Mouse (Mus musculus): Measurements from ENCODE around the gene Armh4.
"Not testable (repeated sequence)": the region's sequence is repeated elsewhere in the genome, so short reads cannot be mapped to it uniquely, and the experiment has no call there.

The Armh4 gene

DNA sequence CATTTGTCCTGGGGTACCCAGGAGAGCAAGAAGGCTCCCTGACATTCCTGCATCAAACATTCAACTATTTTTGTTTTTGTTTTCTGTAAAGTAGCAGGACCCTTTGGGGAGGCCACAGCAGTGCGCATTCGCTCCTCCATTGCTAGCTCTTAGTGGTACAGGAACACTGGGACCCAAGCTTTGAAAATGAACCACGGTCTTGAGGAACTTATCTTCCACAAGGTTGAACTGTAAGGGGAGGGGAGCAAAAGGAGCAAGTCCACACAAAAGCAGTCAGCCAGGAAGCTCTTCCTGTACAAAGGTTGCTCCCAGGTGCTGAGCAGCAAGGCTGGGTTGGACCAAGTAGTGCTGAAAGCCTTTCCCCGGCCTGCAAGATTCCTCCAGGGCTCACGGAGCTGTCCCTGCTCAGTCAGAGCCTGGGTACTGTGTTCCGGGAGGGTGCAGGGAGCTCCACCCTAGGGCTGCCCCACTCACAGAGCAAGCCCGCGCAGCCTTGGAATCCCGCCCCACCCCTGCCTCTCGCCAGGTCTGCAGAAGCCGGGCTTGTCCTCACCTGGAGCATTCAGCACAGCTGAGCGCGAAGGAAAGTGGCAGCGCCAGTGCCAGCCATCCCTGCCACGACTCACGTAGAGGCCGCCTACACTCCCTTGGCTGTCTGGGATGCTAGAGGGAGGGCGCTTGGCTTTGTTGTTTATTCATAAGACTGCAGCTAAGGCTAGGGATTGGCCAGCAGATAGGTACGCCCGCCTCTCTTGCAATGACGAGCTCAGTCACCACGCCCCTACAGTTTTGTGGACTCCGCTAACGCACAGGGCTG, at the start of gene Armh4:
TSS of gene Armh4 (minus strand) at position 669 of the 817 bp plus-strand sequence.
- peak; percentile 88 for DNase-seq (ENCODE audit: low read depth, low spot score)

DNA sequence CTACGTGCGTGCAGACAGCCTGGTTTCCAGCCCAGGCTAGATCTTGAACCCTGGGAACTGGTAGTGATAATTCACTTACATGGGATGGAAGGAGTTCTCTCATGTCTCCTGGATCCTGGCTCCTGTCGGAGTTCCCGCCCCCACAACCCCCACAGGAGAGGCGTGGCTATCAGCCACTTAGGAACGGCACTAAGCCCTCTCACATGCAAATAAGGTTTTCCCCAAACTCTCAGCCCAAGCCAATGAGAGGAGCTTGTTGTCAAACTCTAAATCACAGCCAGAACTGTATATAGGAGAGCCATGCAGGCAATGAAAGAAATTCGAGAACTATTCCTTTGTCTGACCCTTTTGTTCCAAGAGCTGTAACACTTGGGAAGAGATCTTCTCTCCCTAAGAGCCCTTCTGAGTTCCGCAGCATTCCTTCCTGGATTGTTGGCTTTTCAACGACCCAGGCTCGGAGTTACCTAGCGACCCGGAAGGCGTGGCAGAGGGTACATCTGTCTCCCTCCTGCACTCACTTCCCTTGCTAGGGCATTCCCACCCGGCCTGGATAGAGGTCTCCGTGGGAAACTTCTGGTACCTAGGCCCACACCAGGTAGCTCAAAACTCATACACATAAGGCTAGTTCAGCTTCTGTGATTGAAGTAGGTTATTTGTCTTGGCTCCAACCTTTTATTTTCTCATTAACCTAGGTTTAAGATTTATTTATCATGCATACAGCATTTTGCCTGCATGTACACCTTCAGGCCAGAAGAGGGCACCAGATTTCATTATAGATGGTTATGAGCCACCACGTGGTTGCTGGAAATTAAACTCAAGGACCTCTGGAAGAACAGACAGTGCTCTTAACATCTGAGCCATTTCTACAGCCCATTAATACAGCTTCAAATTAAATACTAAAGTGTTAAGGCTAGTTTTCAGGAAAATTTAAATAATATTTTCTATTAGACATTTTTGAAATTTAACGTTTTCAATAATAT, 46.3 kb upstream of the Armh4 start:
- DNase-seq (ENCODE audit: low read depth, low spot score): peak; percentile 6

DNA sequence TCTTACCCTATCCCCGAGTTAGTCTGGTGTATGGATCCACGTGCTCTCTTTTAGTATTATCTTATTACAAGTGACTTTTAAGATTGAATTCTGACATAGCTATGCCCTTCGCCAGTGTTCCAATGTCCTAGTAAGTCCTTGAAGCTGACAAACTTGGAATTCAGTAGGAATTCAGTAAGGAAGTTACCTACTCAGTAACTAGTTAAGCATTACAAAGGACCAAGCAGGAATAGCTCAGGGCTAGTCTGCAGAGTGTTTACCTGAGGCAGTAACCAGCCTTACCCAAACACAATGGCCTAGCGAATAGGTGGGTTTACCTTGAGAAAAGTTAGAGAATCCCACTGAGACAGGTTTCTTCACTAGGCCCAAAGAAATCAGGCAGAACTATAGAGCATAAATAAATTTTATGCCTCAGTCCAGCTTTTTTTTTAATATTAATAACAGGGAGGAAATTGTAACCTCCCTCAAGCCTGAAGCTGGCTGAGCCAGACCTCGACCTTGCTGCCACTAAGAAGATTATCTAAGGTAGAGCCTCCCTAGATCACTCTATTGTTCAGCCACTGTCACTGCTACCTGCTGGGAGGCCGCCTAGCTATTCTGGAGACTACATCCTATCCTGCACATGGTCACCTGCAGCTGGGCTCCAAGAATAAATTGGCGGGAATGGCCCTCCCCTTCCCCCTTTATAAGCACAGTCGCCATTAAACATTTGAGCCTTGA, 36.7 kb upstream of the Armh4 start:
- not testable (repeated sequence) for DNase-seq (ENCODE audit: low read depth, low spot score)

GRCm38 (mm10) chr14:49818713-49819208, 35.6 kb upstream of the Armh4 start:
- not testable (repeated sequence) for DNase-seq (ENCODE audit: low read depth, low spot score)

DNA sequence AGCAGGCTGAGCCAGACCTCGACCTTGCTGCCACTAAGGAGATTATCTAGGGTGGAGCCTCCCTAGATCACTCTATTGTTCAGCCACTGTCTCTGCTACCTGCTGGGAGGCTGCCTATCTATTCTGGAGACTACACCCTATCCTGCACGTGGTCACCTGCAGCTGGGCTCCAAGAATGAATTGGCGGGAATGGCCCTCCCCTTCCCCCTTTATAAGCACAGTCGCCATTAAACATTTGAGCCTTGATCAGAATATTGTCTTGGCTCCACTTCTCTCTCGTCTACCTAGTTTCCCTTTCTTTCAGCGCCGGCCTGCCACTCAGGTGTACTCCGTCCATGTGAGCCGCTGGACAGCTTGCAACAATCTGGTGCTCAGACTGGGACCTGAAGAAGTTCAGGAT, 29.8 kb upstream of the Armh4 start:
- DNase-seq (ENCODE audit: low read depth, low spot score): not testable (repeated sequence)

DNA sequence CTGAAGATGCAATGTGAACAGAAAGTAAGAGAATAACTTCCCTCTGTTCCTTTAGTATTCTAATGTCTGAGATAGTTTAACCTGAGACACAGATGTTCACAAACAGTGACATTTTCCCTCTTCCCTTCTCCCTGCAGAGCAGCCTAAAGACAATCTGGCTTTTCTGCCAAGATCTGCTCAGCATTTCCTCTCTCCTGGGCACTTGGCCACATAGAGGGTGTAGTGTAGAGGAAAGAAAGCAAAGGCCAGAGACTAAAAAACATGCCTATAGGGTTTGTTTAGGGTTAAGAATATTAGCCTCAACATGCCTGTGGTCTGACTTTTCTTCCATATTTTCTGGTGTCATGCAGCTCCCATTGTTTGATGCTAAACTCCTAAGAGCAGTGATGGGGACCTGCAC, 21.9 kb upstream of the Armh4 start:
- not testable (repeated sequence) for DNase-seq (ENCODE audit: low read depth, low spot score)

DNA sequence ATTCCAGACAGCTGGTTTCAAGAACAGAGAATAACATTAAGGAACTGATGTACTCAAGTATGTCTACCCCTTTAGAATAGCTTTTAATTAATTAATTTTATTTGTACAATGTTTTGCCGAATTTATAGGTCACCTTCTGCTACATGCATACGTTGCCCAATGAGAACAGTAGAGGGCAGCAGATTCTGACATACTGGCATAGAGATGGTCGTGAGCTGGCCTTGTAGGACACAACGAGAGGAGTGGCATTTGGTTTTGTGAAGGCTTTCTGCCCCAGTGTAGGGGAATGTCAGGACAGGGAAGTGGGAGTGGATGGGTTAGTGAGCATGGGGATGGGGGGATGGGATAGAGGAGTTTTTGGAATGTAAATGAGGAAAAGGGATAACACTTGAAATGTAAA, 18.3 kb upstream of the Armh4 start:
- peak; percentile 44 for DNase-seq (ENCODE audit: low read depth, low spot score)

- DNase-seq (ENCODE audit: low read depth, low spot score): no peak
Measured at GRCm38 (mm10) chr14:49793948-49794347, 10.8 kb upstream of the Armh4 start.

GRCm38 (mm10) chr14:49790542-49790941, 7.4 kb upstream of the Armh4 start:
- no peak for DNase-seq (ENCODE audit: low read depth, low spot score)

DNA sequence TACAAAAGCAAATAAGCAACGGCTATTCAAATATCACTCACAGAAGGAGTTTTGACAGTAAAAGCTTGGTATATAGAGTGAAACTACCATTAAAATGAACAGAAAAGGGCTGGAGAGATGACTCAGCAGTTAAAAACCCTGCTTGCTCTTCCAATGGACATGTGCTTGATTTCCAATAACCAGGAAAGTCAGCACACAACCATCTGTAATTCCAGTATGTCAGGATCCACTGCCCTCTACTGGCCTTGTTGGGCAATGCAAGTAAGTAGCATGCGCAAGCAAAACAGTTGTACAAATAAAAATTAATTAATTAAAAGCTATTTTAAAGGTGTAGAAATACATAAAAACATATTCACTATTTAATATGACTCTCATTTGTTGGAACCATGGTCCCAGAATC, 2.6 kb upstream of the Armh4 start:
- peak; percentile 64 for DNase-seq (ENCODE audit: low read depth, low spot score)

DNA sequence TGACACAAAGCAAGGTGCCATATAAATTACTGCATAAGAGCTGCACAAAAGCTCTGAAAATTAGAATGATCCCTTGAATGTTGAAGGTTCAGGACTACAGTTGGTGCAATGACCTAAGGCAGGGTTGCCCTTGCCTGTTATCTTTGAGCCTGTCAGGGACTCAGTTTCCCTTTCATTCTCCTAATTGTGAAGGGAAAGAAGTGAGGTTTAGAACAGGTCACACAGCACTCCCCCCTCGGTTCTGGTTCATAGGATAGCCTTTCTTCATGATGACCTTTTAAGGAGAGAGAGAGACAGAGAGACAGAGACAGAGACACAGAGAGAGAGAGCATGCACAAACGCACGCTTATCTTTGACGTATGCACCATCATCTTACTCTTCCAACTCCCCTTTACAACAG, 683 bp upstream of the Armh4 start:
- no peak for DNase-seq (ENCODE audit: low read depth, low spot score)

GRCm38 (mm10) chr14:49780416-49780815, 2.8 kb downstream of the Armh4 start:
- DNase-seq (ENCODE audit: low read depth, low spot score): no peak

DNA sequence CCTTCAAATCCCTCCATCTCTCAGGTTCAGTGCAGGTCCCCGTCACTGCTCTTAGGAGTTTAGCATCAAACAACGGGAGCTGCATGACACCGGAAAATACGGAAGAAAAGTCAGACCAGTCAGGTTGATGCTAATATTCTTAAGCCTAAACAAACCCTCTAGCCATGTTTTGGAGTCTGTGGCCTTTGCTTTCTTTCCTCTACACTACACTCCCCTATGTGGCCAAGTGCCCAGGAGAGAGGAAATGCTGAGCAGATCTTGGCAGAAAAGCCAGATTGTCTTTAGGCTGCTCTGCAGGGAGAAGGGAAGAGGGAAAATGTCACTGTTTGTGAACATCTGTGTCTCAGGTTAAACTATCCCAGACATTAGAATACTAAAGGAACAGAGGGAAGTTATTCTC, 5.6 kb downstream of the Armh4 start:
- DNase-seq (ENCODE audit: low read depth, low spot score): not testable (repeated sequence)

GRCm38 (mm10) chr14:49771746-49772145, 11.4 kb downstream of the Armh4 start:
- no peak for DNase-seq (ENCODE audit: low read depth, low spot score)

DNA sequence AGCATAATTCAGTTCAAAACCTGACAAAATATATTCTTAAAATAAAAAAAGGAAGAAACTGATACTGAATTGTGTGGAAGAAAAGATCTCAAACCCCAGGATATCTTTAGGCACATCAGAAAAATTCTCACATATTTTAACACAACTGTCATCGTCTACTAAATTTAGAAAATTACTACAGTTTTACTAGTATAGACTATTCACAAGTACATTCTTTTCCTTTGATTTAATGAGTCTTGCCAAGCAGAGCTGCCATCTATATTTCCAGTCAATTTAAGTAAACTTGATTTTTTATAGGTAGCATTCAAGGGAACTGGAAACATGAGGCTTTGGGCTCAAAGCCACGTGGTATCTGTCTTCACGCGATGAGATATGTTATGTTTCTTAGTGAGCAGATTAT, 16.6 kb downstream of the Armh4 start:
- no peak for DNase-seq (ENCODE audit: low read depth, low spot score)

- DNase-seq (ENCODE audit: low read depth, low spot score): no peak
Measured at GRCm38 (mm10) chr14:49755845-49756244, 27.3 kb downstream of the Armh4 start.

- no peak for DNase-seq (ENCODE audit: low read depth, low spot score)
Measured at GRCm38 (mm10) chr14:49752614-49753013, 30.6 kb downstream of the Armh4 start.

GRCm38 (mm10) chr14:49745874-49746273, 37.3 kb downstream of the Armh4 start:
- no peak for DNase-seq (ENCODE audit: low read depth, low spot score)

- no peak for DNase-seq (ENCODE audit: low read depth, low spot score)
Measured at GRCm38 (mm10) chr14:49743946-49744526, 39.1 kb downstream of the Armh4 start.

GRCm38 (mm10) chr14:49739328-49739727, 43.9 kb downstream of the Armh4 start:
- DNase-seq (ENCODE audit: low read depth, low spot score): no peak

DNA sequence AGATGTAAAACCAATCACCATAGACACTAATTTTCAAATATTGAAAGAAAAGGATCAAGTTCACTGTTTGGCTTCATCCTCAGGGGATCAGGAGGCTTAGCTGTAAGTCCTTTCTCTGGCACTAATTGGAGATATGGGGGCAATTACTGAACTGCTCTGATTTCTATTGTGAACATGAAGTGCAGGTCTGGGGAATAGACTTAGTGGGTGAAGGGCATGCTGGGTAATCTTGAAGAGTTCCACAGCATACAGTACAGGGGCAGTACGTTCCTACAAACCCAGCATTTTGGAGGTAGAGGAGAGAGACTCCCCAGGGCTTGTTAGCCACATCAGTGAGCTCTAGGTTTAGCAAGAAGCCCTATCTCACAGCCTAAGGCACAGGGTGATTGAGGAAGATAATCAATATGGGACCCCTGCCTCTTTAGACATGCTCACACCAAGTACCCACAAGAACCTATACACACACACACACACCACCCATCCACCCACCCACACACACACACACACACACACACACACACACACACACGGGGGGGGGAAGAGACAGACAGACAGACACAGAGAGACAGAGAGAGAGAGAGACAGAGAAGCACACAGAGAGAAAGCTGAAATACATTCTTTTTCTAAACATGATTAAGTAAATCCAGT, 44.6 kb downstream of the Armh4 start:
- no peak for DNase-seq (ENCODE audit: low read depth, low spot score)
